Mouse (Mus musculus) activated CD4-positive, CD25-positive, alpha-beta regulatory T cell, adult 4 months (primary cell): Measurements from ENCODE around the gene Abcb11. TPM values are rescaled to one million over a fixed set of nuclear protein-coding genes. Genes with fewer than 3 reads are reported as not detected.

Source experiments
- polyA plus RNA-seq, 2 experiments: library from polyadenylated mRNA; unstranded; fragments of 100-300 nt; shearing (Covaris generic); gene quantifications; one replicate each; pipeline ENCODE4 v1.2.1; 2017

Abcb11 gene
- polyA plus RNA-seq, 2 experiments from 2014 or later = 1.7 TPM; not detected in 1

Other genes starting within 250 kb of the Abcb11 start
- gene Nostrin, start 206.8 kb downstream of the Abcb11 start, polyA plus RNA-seq = under 1 TPM; 0.27 to 0.34 TPM
- gene Spc25, start 136.4 kb downstream of the Abcb11 start, polyA plus RNA-seq = 10 to 100 TPM; 23.4 to 23.7 TPM
- gene G6pc2, start 131.5 kb downstream of the Abcb11 start, polyA plus RNA-seq = not detected
- not detected for gene Dhrs9, start 37.8 kb upstream of the Abcb11 start, polyA plus RNA-seq
- under 1 TPM in 1 of 2 experiments, not detected in 1; 0.44 TPM for gene Lrp2, start 243.4 kb upstream of the Abcb11 start, polyA plus RNA-seq